Mouse (Mus musculus) CD4-positive, CD25-positive, alpha-beta regulatory T cell, adult 4 months (primary cell): ENCODE data around the gene 4930518I15Rik. TPM values are rescaled to one million over a fixed set of nuclear protein-coding genes. Genes with fewer than 3 reads are reported as not detected.
A peak's percentile ranks its signal among the peaks of the same experiment; 100 is the strongest.
"Not testable (repeated sequence)": the region's sequence is repeated elsewhere in the genome, so short reads cannot be mapped to it uniquely, and the experiment has no call there.

Experiments used
- ATAC-seq: one replicate; pipeline ENCODE4 v1.8.0; 2017
- polyA plus RNA-seq, 2 experiments: library from polyadenylated mRNA; unstranded; fragments of 100-300 nt; shearing (Covaris generic); gene quantifications; one replicate each; pipeline ENCODE4 v1.2.1; 2017

Gene 4930518I15Rik
- 10 to 100 TPM; 25.0 to 27.3 TPM for polyA plus RNA-seq

DNA sequence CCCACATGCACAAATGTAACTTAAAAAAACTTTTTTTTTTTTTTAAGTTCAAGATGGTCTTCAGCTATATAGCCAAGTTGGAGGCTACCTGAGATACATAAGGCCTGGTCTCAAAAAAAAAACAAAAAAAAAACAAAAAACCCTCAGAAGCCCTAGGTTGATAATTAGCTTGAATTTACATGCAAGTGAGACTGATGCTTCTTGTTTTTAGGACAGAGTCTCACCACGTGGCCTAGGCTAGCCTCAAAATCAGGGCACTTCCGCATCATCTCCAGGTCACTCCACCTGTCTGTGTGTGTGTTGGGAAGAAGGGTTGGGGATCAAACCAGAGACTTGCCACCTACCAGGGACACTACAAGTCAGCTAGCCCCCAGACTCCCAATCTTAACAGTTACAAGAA is at the start of gene 4930518I15Rik:
TSS of gene 4930518I15Rik (minus strand) at position 112 of the 400 bp plus-strand sequence.
- ATAC-seq: no peak

DNA sequence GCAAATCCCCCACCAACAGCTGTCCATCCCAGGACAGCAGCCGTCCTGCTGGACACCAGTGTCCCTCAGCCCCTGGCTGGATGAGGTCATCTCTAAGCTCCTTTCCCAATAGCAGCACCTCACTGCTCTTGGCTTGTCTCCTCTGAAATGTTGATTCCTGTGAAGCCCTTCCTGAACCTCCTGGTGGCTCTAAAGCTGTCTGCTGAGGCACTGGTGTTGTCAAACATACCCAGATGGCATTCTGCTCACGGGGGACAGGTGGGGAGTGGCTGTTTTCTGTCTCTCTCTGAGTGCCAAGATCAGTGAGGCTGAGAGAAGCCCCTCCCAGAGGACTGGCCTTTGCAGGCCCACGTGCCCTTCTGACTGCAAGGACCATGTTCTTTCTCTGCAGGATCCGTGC is 48.2 kb upstream of the 4930518I15Rik start:
- ATAC-seq: not testable (repeated sequence)

DNA sequence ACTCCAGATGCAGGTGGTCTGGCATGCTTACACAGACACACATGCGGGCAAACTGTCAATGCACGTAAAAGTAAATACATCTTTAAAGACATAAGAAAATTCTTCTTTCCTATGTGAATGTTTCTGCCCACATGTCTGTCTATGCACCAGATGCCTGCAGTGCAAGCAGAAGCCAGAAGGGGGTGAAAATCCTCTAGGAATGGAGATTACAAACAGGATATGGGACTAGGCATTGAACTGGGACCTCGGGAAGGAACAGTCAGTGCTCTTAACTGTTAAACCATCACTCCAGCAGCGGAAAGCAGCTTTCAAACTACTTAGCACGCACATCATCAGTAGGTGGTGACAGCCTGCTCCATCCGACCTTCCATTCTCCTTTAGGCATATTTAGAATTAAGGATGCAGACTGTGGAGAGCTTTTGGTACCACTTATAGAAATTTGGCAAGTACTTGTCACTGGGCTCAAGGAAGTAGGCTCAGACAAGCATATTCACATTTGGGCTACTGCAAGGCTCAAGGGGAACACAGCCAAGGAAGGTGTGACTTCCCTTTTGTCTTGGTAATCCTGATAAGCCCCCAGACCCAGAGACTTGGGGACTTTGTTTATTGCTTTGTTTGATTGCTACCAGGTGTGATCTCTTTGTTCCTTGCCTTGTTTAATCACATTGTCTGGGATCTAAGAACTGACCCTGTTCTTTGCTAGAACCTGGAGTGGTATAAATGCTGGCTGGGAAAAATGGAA is 47.4 kb upstream of the 4930518I15Rik start:
- ATAC-seq: no peak

DNA sequence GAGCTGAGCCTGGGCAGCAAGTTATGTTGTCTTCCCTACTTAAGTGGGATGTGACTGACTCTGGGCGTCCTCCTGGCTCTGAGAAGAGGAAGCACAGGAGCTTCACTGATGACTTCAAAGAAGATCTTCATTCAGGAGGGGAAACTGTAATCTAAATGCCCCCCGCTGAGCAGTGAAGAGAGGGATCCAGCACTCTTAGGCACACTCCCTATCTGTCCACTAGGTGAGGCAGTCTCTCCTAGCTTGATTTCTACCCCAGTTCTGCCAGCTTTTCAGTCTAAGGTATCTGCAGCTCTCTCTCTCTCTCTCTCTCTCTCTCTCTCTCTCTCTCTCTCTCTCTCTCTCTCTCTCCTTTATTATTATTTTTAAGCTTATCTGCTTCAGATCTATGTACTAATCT is 45.6 kb upstream of the 4930518I15Rik start:
- no peak for ATAC-seq

DNA sequence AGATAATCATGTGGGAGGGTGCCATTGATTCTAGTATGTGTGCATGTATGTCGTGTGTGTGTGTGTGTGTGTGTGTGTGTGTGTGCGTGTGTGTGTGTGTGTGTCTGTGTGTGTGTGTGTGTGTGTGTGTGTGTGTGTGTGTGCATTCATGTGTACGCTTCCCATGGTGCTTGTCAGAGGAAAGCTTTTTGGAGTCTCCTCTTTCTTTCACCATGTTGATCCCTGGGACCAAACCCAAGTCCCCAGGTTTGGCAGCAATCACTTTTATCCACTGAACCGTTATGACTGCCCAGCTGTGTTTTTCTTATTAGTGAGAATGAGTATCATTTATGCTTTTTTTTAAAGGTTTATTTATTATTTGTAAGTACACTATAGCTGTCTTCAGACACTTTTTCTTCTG is 44.7 kb upstream of the 4930518I15Rik start:
- ATAC-seq: not testable (repeated sequence)

DNA sequence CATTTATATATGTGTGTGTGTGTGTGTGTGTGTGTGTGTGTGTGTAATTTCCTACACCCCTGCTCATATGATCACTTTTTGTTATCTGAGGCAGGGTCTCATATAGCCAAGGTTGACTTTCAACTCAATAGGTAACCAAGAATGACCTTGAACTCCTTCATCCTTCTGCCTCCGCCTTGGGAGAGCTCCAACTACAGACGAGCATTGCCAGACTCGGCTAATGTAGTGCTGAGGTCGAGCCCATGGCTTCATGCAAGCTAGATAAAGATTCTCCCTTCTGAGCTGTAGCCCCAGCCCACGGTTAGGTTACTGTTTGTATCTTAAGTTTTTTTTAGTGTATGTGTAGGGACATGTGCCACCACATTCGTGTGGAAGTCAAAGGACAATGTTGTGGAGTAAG is 44.1 kb upstream of the 4930518I15Rik start:
- ATAC-seq: no peak

DNA sequence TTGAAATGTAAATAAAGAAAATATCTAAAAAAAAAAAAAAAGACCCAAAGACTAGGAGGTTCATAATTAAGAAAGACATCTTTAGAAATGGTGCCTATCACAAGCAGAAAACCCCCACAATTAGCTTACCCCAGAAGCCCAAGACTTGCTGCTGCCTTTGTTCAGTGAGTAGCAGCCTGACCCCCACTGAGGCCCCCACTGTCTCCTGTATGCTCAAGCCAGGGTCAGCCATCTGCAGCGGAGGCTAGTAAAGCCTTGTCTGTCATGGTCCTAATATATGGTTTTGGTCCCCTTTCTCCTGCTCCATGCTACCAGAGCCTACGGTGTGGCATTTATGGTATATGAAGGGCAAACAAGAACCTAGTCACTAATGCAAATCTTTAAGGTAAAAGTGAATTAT is 43.6 kb upstream of the 4930518I15Rik start:
- no peak for ATAC-seq

DNA sequence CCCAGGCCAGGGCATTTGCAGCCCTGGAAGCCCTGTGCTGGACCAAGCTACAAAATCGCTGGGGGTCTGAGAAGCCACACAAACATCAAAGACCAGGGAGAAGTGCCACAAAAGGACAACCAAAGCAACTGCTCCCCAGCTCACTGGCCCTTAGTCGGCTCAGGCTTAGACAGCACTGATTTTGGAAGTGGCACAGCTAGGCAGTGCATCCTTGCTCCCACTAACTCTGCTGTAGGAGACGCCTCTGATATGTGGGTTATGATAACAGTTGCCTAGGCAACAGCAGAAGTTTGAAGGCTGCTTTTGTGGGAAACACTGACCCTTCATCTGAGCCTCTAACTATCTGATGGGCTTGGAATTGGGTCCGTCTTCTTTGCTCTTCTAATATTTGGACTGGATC is 41.4 kb upstream of the 4930518I15Rik start:
- no peak for ATAC-seq

DNA sequence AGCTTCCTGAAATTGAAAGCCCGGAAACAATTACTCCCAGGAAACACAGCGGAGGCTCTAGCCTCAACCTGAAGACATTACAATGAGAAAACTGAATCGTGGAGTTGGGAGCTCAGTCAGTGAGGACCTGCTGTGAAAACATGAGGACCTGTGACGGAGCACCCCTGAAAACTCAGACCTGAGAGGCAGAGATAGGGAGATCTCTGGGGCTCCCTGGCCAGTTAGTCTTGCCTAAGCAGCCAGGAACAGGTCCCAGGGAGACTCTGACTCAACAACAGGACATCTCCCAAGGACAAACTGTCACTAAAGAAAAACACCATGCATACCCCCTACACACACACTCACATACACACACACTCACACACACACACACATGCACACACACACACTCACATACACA is 40.6 kb upstream of the 4930518I15Rik start:
- no peak for ATAC-seq

DNA sequence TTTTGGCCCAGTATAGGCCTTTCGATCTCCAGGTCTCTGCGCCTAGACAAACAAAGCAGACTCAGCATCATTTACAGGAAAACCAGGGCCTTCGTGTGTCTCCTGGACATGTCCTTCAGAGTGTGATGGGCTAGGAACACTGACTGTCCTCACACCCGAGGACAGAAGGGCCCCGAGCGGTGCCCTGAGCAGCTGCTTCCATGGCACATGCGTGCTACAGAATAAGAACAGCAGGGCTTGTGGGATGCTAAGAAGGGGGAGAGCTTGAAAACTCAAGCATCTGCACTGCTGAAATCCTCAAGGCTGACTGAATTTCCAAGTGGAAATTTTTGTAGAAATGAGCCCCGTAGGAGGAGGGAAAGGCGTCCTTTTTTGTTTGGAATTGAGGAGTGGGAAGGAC is 39.3 kb upstream of the 4930518I15Rik start:
- no peak for ATAC-seq

DNA sequence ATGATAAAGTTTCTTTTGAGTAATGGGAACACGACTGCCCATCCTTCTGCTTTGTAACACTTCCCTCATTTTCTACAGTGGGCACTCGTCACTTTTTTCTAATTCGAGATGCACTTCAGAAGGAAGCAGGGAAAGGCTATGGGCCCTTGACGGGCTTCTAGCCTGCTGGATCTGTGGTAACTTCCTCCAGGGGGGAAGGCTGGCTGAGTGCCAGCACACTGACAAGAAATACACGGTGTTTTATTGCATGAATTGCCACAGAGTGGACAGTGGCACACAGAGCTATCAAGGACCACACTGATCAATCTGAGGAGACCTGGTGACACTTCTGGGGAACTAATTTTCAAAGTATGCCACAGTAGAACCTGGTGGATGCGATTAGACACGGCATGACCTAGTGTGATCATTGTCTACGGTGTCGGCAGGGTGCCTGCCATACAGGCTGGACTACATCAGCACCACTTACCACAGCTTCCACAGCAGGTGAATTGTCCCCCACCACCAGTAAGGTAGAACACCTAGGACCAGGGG is 38.7 kb upstream of the 4930518I15Rik start:
- no peak for ATAC-seq

DNA sequence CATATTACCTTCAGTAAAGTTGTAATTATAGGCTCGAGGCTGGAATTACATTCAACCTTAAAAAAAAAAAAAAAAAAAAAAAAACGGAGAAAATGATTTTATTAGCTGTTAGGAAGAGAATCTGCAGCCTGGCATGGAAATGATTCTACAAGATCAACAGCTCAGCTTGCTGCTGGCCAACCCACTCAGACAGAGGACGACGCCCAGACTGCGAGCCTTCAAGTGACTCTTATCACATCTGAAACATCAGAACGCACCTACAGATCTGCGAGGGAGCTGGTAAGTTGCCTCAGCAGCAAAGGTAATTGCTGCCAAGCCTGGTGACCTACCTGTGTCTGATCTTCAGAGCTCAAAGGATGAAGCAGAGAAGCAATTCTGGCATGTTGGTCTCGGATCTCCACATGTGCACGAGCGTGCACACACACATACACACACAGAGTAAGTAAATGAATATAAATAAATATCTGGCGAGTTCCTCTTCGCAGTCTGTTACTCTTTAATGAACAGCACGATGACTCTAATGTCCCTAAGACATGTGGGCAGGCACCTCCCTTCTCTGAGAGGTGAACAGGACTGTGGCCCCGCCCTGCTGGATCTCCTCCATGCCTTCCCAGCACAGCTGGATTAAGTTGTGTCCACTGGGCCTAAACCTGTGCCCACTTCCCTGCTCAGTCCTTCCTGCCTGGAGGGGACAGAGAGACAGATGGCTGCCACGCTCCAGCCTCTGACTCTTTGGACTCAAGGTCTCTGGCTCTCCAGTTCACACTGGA is 36.9 kb upstream of the 4930518I15Rik start:
- no peak for ATAC-seq

DNA sequence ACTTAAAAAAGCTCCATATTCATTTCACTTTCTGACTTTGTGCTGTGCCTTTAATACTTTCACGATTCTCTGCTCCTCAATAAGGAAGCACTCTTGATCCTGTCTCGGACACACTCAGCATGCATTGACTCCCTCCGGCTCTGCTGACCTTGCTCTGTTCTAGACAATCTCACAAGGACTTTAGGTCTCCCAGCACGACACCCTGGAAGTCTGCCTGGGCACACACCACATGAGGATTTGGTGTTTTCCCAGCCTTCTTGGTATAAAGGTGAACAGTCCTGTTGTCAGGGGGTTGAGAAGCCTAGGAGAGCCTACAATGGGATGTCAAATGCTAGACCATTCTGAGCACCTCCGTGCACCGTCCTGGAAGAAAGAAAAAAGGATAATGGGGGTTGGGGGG is 35.1 kb upstream of the 4930518I15Rik start:
- no peak for ATAC-seq

DNA sequence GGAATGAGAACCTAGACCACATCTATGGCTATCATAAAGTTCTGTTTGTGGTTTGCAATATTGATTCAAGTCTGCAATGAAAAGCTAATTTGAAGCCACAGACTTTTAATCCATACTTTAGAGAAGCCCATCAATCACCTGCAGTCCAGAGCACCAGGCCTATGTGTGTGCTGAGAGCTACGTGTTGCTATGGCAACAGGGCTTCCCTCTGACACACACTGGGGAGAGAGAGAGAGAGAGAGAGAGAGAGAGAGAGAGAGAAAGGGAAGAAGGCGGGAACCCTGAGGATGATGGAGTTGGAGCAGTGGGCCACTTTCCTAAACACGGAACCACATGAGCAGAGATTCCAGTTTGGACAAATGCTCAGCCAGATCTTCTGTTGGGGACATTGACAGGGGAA is 34.5 kb upstream of the 4930518I15Rik start:
- ATAC-seq: no peak

DNA sequence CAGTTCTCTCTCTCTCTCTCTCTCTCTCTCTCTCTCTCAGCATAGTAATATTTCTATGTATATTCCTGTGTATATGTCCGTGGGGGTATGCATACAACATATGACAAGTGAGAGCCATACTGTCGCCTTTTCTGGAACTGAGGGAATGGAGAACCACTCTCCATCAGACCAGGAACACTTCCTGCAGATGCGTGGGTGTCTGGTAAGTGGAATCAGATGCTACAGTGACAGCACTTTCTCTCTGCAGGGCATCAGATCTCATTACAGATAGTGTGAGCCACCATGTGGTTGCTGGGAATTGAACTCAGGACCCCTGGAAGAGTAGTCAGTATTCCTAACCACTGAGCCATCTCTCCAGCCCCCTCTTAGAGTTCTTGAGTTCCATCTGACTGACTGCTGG is 30.7 kb upstream of the 4930518I15Rik start:
- ATAC-seq: no peak

DNA sequence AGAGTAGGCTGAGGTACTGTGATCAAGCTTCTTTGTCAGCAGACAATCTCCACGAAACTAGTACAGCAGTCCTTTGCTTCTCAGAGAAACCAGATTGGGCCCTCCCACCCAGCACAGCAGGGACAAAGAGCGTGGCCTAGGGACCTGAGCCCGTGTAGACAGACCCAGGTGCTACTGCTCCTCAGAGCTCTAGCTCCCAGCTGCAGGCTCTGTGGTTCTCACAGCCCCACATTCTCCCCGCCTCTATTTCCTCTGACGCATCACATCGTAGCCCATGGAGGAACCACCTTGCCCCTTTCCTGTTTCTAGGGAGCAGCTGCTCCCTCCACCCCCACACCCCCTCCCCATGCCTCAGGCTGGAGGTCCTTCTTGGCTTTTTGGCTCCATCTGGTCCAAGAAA is 29.3 kb upstream of the 4930518I15Rik start, which contains the start of gene Sla2:
TSS of gene Sla2 (minus strand) at position 176 of the 400 bp plus-strand sequence.
- peak; percentile 89 for ATAC-seq

DNA sequence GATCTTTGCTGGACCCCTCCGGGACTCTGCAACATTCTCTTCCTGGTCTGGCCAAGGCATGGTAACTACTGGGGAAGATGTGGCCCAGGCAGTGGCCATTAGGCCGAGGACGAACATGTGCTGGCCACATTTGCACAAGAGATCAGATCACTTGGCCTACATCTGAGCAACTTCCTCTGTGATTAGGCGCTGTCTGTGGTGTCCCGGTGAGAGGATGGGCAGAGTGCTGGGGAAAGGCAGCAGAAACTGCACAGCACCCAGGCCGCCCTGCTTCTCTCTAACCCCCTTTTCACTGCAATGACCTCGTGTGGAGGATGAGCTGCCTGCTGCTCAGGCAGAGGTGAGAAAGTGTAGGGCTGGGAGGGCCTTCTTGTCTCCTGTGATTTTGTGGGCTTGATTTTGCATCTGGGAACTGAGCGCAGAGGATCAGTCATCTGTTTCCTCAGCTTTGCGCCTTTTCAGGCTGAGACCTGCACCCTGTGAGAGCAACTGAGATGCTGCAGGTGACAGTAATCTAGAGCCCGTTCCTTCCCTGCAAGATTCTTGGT is 28.4 kb upstream of the 4930518I15Rik start:
- ATAC-seq: peak; percentile 39

DNA sequence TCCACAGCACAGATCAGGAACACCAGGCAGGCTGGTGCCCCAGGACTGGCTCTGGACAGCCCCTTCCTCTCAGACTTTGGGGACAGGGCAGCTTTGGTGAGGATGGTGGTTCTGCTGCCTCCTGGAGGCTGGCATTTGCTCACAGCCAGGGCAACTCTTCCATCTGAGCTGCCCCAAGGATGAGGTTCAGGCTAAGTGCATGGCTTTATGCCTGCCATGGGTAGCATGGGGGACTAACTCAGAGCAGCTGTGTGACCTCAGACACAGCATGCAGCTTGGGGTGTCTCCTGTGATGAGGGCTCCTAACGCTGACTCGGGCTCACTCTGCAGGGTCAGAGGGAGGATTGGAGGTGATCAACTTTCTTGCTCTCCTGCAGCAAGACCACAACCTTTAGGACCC is 27.9 kb upstream of the 4930518I15Rik start:
- not testable (repeated sequence) for ATAC-seq

DNA sequence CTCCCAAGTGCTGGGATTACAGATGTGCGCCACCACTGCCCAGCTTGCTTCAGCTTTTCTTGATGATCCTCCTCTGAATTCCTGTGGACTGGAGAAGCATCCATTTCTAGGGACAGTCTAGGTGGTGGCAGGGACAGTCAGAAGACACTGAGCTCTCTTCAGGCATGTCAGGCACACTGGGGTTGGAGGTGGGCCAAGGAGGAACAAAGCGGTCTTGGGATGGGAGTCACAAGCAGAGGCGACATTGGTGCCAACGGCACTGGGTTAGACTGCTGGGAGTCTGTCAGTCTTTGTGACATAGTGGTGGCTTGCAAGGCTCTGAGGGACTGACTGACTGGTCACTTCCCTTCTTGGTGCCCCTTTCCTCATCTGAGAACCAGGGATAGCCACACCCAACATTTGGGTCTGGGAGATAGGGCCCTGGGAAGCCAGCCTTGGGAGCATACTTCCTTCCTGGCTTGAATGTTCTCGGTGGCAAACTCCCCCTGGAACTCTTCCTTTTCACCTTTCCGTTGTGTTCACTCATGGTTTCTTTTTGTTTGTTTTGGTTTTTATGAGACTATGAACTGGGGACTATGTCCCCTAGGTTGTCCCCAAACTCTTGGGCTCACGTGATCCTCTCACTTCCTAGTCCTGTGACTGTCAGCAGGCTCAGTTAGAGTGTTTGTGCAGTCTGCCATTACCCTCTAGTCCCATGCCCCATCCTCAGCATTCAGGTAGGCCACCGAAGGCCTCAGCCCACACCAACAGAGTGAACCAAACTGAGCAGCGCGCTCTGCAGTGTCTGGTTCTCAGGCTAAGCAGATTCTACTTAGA is 26.9 kb upstream of the 4930518I15Rik start:
- ATAC-seq: no peak

DNA sequence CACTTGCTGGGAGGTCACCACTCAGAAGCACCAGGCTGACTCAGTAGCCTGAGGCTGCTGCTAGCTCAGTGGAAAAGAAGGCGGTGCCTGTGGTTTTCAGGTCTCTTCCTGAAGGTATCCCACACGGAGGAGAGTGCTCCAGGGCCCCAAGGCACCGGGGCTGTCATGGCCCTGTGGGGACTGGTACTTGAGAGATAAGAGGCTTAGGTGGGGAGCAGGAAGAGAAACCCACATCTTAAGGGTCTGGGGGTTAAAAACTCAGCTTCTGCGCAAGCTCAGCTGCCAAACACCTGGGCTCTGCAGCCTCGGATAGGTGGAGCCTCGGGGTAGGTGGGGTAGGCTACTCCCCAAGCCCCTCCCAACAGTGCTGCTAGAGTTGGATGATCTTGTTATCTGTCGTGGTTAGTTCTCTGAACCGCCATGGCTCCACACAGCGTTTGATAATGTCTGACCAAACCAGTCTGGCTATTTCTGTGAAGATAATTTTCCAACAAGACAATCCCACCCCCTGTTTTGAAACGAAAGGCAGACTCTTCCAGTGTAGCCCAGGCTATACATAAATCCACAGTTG is 24.8 kb upstream of the 4930518I15Rik start:
- ATAC-seq: peak; percentile 35

DNA sequence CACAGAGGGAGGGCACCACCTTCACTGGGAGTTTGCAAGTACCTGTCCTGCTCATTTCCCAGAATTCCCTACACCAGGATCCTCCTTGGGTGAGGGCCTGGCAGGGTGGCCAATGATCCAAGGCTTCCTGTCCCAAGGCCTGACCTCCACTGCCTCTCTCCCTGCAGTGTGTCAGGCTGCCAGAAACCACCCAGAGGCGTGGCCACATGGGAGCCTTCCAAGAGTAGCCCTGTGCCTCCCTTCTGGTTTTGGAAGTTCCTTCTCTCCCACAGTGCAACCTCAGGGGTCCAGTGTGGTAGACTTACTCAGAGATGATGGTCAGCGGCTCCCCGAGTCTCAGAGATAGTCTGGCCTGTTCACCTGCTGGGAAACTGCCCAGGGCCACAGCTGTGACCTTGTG is 21.8 kb upstream of the 4930518I15Rik start:
- ATAC-seq: no peak

DNA sequence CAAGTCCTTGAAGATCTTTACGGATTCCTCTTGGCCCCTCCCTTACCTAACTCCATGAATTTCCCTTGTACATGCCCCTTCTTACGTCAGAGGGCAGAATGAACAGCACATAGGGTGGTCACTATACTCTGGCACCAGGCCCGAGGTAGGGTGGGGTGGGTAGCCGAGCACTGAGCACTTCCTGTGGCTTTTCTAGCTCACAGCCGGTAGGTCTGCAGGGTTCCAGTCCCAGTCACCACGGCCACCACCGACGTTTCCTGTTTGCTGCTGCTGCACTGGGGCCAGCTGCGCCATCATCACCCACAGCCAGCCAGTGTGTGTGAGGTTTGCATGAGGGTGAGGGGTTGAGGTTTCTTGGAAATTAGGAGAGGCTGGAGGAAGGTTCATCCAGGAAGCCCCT is 20.0 kb upstream of the 4930518I15Rik start:
- peak; percentile 89 for ATAC-seq
